In the genomic region with DNA sequence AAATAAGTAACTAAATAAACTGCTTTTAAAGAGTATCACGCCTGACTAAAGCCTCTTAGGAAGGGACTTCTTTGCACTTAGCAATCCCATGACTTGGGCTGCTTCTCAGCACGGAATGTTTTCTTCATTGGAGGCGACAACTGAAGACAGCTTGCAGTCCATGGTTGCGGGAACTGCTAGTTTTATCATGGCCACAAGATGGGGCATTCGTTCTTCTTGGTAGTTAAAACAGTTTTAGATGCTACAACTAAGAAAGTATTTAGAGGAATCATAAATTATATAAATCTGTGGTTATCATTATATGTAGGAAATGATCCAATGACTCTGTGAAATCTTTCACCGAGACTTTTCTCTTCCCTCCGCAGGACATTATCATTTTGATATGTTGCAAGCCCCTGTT, we compare ENCODE assay signal across 9 mouse cellular contexts. TPM values are rescaled to one million over a fixed set of nuclear protein-coding genes. Genes with fewer than 3 reads are reported as not detected.
A peak's percentile ranks its signal among the peaks of the same experiment; 100 is the strongest.
DNase-seq lines count a peak whose midpoint lies in the region; TF ChIP-seq lines count a peak whose summit lies in the region.
"Had no signal": no experiment of that assay in that cellular context is flagged by ENCODE, and none has a peak within 500 bp of the region (broad histone marks: within the 10 kb centered on the region; RNA-seq: fewer than 3 reads in every experiment).

No protein-coding gene starts in this region.

- TF ChIP-seq CTCF in layer of hippocampus, adult 2 months (conservative IDR thresholded peaks at IDR 0.05), result peak; percentile 89

- peak; percentile 37 to 84 for DNase-seq in adrenal gland, adult (ENCODE audit: inconsistent age in 2 of 2, low spot score in 1 of 2)
- no peak for DNase-seq in adrenal gland, postnatal 4 days (ENCODE audit: low spot score in 2 of 2)
- DNase-seq in NIH3T3 (ENCODE audit: low read depth), result peak; percentile 79
- DNase-seq in cerebellum, postnatal 25 days, result peak; percentile 42 to 73
- DNase-seq in heart, adult 9 months (ENCODE audit: low spot score in 2 of 2), result peak; percentile 19 to 47
- peak; percentile 68 to 77 for DNase-seq in layer of hippocampus, adult 2 months (ENCODE audit: low spot score in 2 of 2)
- peak; percentile 83 for DNase-seq in lung, postnatal 10 days
- peak; percentile 54 for DNase-seq in right cerebral cortex, postnatal 25 days

- no peak overlapping the region for H3K4me3 ChIP-seq in layer of hippocampus, adult 2 months

- no peak overlapping the region for H3K27ac ChIP-seq in layer of hippocampus, adult 2 months
- H3K27ac ChIP-seq: limb, embryonic 12.5 days had no signal

RNA-seq across cellular contexts. Expression of gene Gtf2a1, which starts 50.4 kb away (rescaled TPM):
- total RNA-seq in adrenal gland, postnatal 4 days (2021), result 10 to 100 TPM; 46.8 to 48.2 TPM
- total RNA-seq in layer of hippocampus, adult 2 months (2021), result 10 to 100 TPM; 52.2 to 53.0 TPM

Comparison
In these comparisons a context has a peak if more than half of its experiments do, and no peak if none do; other contexts are left out.
1. DNase-seq: peak in adrenal gland, adult (2 of 2), NIH3T3 (single experiment), cerebellum, postnatal 25 days (2 of 2), heart, adult 9 months (2 of 2), layer of hippocampus, adult 2 months (2 of 2), lung, postnatal 10 days (single experiment) and right cerebral cortex, postnatal 25 days (single experiment); none in adrenal gland, postnatal 4 days (0 of 2).